Mouse (Mus musculus): ENCODE results near the gene Nkpd1.
"Not testable (repeated sequence)": the region's sequence is repeated elsewhere in the genome, so short reads cannot be mapped to it uniquely, and the experiment has no call there.

Gene Nkpd1

GRCm38 (mm10) chr7:19506969-19507611 lies 10.5 kb upstream of the Nkpd1 start:
- DNase-seq (ENCODE audit: low spot score in 2 of 2) = peak; percentile 49 to 58

- no peak for DNase-seq (ENCODE audit: low spot score in 2 of 2)
These were observed 10.0 kb upstream of the Nkpd1 start for GRCm38 (mm10) chr7:19507612-19507981.

- DNase-seq (ENCODE audit: low spot score in 2 of 2) = peak; percentile 91 to 93
These were observed 9.3 kb upstream of the Nkpd1 start, which contains the start of the genes Bloc1s3 and Trappc6a for GRCm38 (mm10) chr7:19508150-19508923. Gene Bloc1s3, minus strand, starts transcription at chr7:19508367. Gene Trappc6a, plus strand, starts transcription at chr7:19508395.

- no peak for DNase-seq (ENCODE audit: low spot score in 2 of 2)
These were observed 8.6 kb upstream of the Nkpd1 start for GRCm38 (mm10) chr7:19508924-19509568.

DNA sequence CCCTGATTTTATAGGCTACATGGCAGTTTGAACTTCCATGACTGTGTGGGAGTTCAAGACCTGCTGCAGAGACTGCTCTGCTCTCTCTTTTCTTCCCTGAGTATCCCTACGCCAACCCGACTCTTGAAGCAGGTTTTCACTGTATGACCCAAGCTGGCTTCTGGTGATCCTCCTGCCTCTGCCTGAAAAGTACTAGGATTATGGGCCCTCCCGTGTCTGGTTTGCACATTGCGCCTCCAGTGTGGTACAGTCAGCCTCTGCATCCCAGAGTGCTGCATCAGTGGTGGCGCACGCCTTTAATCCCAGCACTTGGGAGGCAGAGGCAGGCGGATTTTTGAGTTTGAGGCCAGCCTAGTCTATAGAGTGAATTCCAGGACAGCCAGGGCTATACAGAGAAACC lies 7.9 kb upstream of the Nkpd1 start:
- DNase-seq (ENCODE audit: low spot score in 2 of 2) = no peak

GRCm38 (mm10) chr7:19511934-19512333 lies 5.7 kb upstream of the Nkpd1 start:
- DNase-seq (ENCODE audit: low spot score in 2 of 2) = not testable (repeated sequence)

DNA sequence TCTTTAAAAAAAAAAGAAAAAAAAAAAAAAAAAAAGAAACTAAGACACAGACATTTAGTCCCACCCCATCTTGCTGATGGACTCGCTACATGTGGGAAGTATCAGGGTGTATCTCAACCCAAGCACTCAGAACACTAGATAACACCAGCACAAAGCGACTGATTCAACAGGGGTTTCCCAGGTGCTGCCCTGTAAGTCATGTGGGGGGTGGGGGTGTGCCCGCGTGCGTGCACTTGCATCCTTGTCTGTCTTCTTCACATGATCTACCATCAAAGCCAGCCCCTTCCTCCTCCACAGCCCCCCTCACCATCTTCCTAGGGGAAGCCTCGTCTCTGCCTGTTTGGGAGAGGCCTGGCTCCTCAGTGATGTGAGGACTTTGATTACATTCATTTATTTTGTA lies 5.3 kb upstream of the Nkpd1 start:
- DNase-seq (ENCODE audit: low spot score in 2 of 2) = no peak

- no peak for DNase-seq (ENCODE audit: low spot score in 2 of 2)
These were observed 2.4 kb downstream of the Nkpd1 start for GRCm38 (mm10) chr7:19520032-19520431.

DNA sequence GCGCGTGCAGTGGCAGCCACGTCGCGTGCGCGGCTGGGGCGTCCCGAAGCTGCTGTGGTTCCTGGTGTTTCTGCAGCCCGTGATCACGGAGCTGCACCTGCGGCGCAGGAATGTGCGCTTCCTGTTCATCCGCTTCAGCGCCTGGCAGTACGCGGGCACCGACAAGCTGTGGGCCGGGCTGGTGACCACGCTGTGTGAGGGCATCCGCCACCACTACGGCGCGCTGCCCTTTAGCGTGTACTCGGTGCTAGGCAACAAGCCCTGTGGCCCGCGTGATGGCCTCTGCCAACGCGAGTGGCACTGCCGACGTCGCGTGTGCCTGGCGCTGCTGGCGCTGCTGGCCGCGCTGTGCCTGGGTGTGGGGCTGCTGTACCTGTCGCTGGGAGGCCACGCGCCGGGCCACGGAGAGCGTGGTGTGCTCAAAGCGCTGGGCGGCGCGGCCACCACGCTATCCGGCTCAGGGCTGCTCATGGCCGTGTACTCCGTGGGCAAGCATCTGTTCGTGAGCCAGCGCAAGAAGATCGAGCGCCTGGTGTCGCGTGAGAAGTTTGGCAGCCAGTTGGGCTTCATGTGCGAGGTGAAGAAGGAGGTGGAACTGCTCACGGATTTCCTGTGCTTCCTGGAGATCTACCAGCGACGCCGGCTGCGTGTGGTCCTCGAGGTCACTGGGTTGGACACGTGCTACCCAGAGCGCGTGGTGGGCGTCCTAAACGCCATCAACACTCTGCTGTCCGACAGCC lies 5.5 kb downstream of the Nkpd1 start:
- DNase-seq (ENCODE audit: low spot score in 2 of 2) = no peak

DNA sequence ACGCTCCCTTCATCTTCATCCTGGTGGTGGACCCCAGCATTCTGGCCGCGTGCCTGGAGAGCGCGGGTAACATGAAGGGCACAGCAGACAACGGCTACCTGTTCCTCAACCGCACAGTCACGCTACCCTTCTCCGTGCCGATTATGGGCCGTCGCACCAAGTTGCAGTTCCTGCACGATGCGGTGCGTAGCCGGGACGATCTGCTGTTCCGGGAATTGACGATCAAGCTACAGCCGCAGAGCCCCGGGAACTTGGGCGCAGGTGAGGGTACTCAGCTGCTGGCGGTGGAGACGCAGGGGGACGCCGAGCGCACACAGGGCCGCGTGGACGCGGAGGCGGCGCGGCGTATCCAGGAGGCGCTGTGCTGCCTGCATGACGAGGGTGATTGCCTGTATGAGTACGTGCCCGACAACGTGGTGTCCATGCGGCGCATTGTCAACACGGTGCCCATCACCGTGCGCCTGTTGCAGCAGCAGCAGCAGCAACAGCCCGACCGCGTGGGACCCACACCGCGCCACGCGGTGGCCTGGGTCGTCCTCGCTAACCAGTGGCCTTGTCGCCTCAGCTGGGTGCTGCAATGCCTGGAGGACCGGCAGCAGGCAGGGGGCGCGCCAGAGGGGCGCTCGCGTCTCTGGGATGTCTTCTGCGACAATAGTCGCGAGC lies 6.2 kb downstream of the Nkpd1 start:
- DNase-seq (ENCODE audit: low spot score in 2 of 2) = peak in 1 of 2 experiments; percentile 69

DNA sequence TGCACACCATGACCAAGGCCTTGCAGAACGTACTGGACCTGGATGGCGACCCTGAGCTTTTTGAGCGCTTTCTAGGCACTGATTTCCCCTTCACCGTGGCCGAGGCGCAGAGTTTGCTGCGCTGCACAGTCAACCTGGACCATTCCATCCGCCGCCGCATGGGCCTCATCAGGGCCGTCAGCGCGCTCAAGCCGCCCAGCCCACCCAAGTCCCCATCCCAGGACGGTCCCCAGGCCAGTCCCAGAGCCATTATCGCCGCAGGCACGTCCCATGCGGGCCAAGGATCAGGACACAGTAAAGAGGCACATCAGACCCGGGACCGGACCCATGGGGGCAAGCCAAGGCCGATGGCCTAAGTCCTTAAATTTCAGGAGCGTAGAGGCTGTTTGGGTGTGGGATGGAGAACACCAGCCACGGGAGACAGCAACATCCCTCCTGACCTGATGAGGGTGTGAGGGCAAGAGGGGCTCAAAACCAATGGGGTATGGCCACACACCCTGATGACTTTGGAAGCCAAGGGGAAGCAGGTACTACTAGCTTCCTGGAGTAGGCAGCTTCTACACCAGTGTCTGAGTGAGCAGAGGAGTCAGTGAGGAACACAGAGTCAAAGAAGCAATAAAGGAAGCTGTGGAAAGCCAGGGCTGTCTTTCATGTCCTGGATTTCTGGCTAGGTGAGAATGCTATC lies 6.9 kb downstream of the Nkpd1 start:
- DNase-seq (ENCODE audit: low spot score in 2 of 2) = no peak

DNA sequence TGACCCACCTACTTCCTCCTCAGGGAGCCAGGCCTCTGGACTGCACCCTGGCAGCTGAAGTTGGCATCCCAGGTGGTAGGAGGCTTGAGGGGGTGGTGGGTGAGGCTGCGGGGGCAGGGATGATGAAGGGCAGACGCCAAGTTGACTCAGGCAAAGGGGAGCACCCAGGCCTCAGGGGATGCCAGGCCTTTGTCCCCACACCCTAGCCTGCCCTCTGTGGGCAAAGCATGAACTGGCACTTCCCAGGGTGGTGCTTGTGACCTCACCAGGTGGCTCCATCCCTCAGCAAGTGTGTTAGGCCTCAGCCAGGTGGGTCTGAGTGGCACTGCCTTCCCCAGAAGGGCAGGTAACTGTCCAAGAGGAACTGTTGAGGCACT lies 7.5 kb downstream of the Nkpd1 start:
- no peak for DNase-seq (ENCODE audit: low spot score in 2 of 2)

GRCm38 (mm10) chr7:19531077-19531476 lies 13.4 kb downstream of the Nkpd1 start:
- no peak for DNase-seq (ENCODE audit: low spot score in 2 of 2)

GRCm38 (mm10) chr7:19532240-19532639 lies 14.6 kb downstream of the Nkpd1 start:
- DNase-seq (ENCODE audit: low spot score in 2 of 2) = no peak

DNA sequence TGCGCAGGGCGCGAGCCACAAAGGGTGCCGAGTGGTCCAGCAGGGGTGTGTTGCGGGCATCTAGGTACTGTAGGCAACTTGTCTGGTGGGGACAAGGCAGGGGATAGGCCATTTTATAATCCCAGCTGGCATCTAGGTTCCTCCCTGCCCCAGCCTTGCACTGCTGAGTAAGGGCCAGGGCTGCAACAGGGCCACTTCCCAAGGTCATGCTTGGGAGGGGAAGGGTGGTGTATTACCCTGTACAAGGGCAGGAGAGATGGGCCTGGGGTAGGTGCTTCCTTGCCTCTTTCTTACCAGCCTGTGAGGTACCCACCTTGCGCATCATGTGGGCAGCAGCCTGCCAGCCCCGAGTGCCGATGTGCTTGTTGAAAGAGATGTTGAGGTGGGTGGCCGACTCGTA lies 17.0 kb downstream of the Nkpd1 start:
- DNase-seq (ENCODE audit: low spot score in 2 of 2) = no peak

GRCm38 (mm10) chr7:19540771-19541566 lies 23.3 kb downstream of the Nkpd1 start:
- DNase-seq (ENCODE audit: low spot score in 2 of 2) = no peak

- no peak for DNase-seq (ENCODE audit: low spot score in 2 of 2)
These were observed 24.1 kb downstream of the Nkpd1 start for GRCm38 (mm10) chr7:19541681-19542154.

GRCm38 (mm10) chr7:19542155-19542691 lies 24.6 kb downstream of the Nkpd1 start:
- DNase-seq (ENCODE audit: low spot score in 2 of 2) = no peak

DNA sequence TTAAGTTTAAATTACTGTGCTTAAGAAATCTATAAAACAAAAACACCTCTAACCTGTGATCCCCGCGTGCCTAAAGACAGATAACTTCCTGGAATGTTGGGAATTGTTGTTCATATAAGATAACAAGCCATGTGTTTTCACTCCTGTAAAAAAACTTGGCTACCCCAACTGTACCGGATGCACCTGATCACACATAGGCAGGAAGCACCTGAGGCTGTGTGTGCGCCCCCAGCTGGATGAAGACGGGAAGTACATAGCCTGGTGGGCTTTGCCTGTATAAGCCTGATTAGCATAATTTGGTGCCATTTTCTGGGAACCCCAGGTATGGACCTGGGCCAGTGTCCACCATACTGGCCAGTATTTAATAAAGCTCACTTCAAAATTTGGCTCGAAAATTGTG lies 25.9 kb downstream of the Nkpd1 start:
- DNase-seq (ENCODE audit: low spot score in 2 of 2) = peak; percentile 57 to 65

DNA sequence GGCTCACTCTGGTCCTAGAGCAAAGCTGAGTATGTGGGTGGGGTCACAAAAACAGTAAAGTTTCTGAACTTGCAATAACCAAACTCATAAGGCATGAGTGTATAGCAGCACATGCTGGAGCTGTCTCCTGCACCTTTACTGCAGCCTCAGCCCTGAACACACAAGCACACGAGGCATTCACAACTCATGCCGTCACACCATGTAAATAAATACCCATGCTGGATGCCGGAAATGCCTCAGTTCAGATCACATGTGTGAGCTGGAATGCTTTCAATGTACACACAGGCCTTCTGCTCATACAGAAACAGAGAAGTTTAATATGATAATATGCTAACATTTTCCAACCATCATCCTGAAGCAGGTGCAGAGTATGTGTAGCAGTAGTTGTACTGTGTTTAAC lies 28.4 kb downstream of the Nkpd1 start:
- DNase-seq (ENCODE audit: low spot score in 2 of 2) = no peak
